Mouse (Mus musculus) hindbrain, embryonic 16.5 days (tissue): ENCODE data around the gene Capns2. TPM values are rescaled to one million over a fixed set of nuclear protein-coding genes. Genes with fewer than 3 reads are reported as not detected.
"Not testable (repeated sequence)": the region's sequence is repeated elsewhere in the genome, so short reads cannot be mapped to it uniquely, and the experiment has no call there.

Source experiments
- ATAC-seq: fragments of 200-750 bp; cut with Nextera tagmentation; 2 replicates; pipeline ENCODE4 v1.8.0; 2017; ENCODE audit warnings: moderate TSS enrichment, moderate library complexity
- H3K27ac ChIP-seq: fragments of 300-500 bp; sonication (generic); 2 replicates; pipeline ENCODE4 v1.5.1; 2014; ENCODE audit warnings: low read depth, mild to moderate bottlenecking, control low read depth, low read length, moderate library complexity
- H3K27me3 ChIP-seq: fragments of 300-500 bp; sonication (generic); replicated peaks from 2 replicates; pipeline ENCODE4 v1.6.1; 2014; ENCODE audit warnings: low read length; ENCODE audit not compliant: control insufficient read depth, insufficient read depth
- H3K36me3 ChIP-seq: fragments of 300-500 bp; sonication (generic); 2 replicates; pipeline ENCODE4 v1.6.1; 2014; ENCODE audit warnings: mild to moderate bottlenecking, low read length, moderate library complexity, mixed read lengths; ENCODE audit not compliant: control insufficient read depth, insufficient read depth
- H3K4me1 ChIP-seq: fragments of 300-500 bp; sonication (generic); 2 replicates; pipeline ENCODE4 v1.6.1; 2014; ENCODE audit warnings: low read depth, low read length; ENCODE audit not compliant: control insufficient read depth, insufficient read depth
- H3K4me2 ChIP-seq: fragments of 300-500 bp; sonication (generic); 2 replicates; pipeline ENCODE4 v1.6.1; 2014; ENCODE audit warnings: mild to moderate bottlenecking, low read length, control low read depth, moderate library complexity
- H3K4me3 ChIP-seq: fragments of 300-500 bp; sonication (generic); 2 replicates; pipeline ENCODE4 v1.5.1; 2014; ENCODE audit warnings: mild to moderate bottlenecking, low read length, control low read depth, moderate library complexity
- H3K9ac ChIP-seq: fragments of 300-500 bp; sonication (generic); 2 replicates; pipeline ENCODE4 v1.6.1; 2014; ENCODE audit warnings: low read depth, mild to moderate bottlenecking, control low read depth, low read length, moderate library complexity
- H3K9me3 ChIP-seq: fragments of 300-500 bp; sonication (generic); 2 replicates; pipeline ENCODE4 v1.6.1; 2014; ENCODE audit warnings: mild to moderate bottlenecking, low read length, moderate library complexity; ENCODE audit not compliant: control insufficient read depth
- WGBS: fragments of 180-500 bp; shearing (Covaris S2); extraction: QIAGEN DNeasy Blood & Tissue Kit; methylation state at CpG from one replicate; pipeline ENCODE4 v1.1.7; 2014; 5-methylcytosine and 5-hydroxymethylcytosine counted together
- polyA plus RNA-seq: library from polyadenylated mRNA; unstranded; fragments of >200 nt; fragmentation: Nextera tagmentation; extraction: Ambion mirVana; gene quantifications from 2 replicates; pipeline ENCODE4 v1.2.1, GENCODE M21; 2015

The Capns2 gene
- polyA plus RNA-seq, 1 experiment from 2014 or later: 0.46 TPM

- Histone ChIP-seq H3K27ac (no peak overlapping the region), H3K27me3 (no peaks in the 10 kb centered on the region), H3K36me3 (no peaks in the 10 kb centered on the region), H3K9ac (no peak overlapping the region), H3K4me3 (no peak overlapping the region), H3K4me2 (no peak overlapping the region), H3K9me3 (no peaks in the 10 kb centered on the region), H3K4me1 (peaks cover 4% of the 10 kb centered on the region)
- no peak for ATAC-seq
- WGBS: 53% methylated on average over 10 of the region's 10 CpGs
These were observed 29.0 kb upstream of the Capns2 start for GRCm38 (mm10) chr8:92872063-92872759.

- no peak overlapping the region for H3K27ac ChIP-seq
- no peaks in the 10 kb centered on the region for H3K4me1 ChIP-seq
- no peak overlapping the region for H3K4me3 ChIP-seq
- H3K9ac ChIP-seq: no peak overlapping the region
- 54% methylated on average over 10 of the region's 10 CpGs for WGBS
- no peaks in the 10 kb centered on the region for H3K9me3 ChIP-seq
- H3K36me3 ChIP-seq: no peaks in the 10 kb centered on the region
- H3K4me2 ChIP-seq: no peak overlapping the region
- no peaks in the 10 kb centered on the region for H3K27me3 ChIP-seq
- no peak for ATAC-seq
These were observed 25.4 kb upstream of the Capns2 start for GRCm38 (mm10) chr8:92875795-92876194.

GRCm38 (mm10) chr8:92881247-92881646 lies 20.0 kb upstream of the Capns2 start:
- 73% methylated on average over 4 of the region's 4 CpGs for WGBS
- ATAC-seq: no peak

GRCm38 (mm10) chr8:92883771-92884170 lies 17.4 kb upstream of the Capns2 start:
- Histone ChIP-seq H3K4me1 (no peaks in the 10 kb centered on the region), H3K9ac (no peak overlapping the region), H3K9me3 (no peaks in the 10 kb centered on the region), H3K36me3 (no peaks in the 10 kb centered on the region), H3K4me2 (no peak overlapping the region), H3K27ac (no peak overlapping the region), H3K4me3 (no peak overlapping the region), H3K27me3 (no peaks in the 10 kb centered on the region)
- 82% methylated on average over 2 of the region's 2 CpGs for WGBS
- no peak for ATAC-seq

More at GRCm38 (mm10) chr8:92881247-92881646, 20.0 kb upstream of the Capns2 start:
- Histone ChIP-seq H3K27ac (no peak overlapping the region), H3K4me1 (no peaks in the 10 kb centered on the region), H3K36me3 (no peaks in the 10 kb centered on the region), H3K9me3 (no peaks in the 10 kb centered on the region), H3K9ac (no peak overlapping the region), H3K4me2 (no peak overlapping the region), H3K4me3 (no peak overlapping the region), H3K27me3 (no peaks in the 10 kb centered on the region)

GRCm38 (mm10) chr8:92892216-92892615 lies 9.0 kb upstream of the Capns2 start:
- H3K4me3 ChIP-seq, H3K27me3 ChIP-seq, H3K27ac ChIP-seq, H3K4me2 ChIP-seq, ATAC-seq, H3K4me1 ChIP-seq, H3K36me3 ChIP-seq, H3K9ac ChIP-seq, H3K9me3 ChIP-seq: not testable (repeated sequence)
- 85% methylated on average over 3 of the region's 3 CpGs for WGBS

GRCm38 (mm10) chr8:92893870-92894269 lies 7.3 kb upstream of the Capns2 start:
- H3K36me3 ChIP-seq: no peaks in the 10 kb centered on the region
- no peak overlapping the region for H3K4me2 ChIP-seq
- 88% methylated on average over 2 of the region's 2 CpGs for WGBS
- no peaks in the 10 kb centered on the region for H3K27me3 ChIP-seq
- no peak overlapping the region for H3K9ac ChIP-seq
- H3K9me3 ChIP-seq: no peaks in the 10 kb centered on the region
- H3K27ac ChIP-seq: no peak overlapping the region
- no peaks in the 10 kb centered on the region for H3K4me1 ChIP-seq
- H3K4me3 ChIP-seq: no peak overlapping the region
- ATAC-seq: no peak

GRCm38 (mm10) chr8:92895053-92895452 lies 6.2 kb upstream of the Capns2 start:
- Histone ChIP-seq H3K36me3 (no peaks in the 10 kb centered on the region), H3K27ac (no peak overlapping the region), H3K27me3 (no peaks in the 10 kb centered on the region), H3K4me2 (no peak overlapping the region), H3K9ac (no peak overlapping the region), H3K9me3 (no peaks in the 10 kb centered on the region), H3K4me1 (no peaks in the 10 kb centered on the region), H3K4me3 (no peak overlapping the region)
- ATAC-seq: no peak
- 85% methylated on average over 7 of the region's 7 CpGs for WGBS

- H3K36me3 ChIP-seq: no peaks in the 10 kb centered on the region
- ATAC-seq: no peak
- H3K27ac ChIP-seq: no peak overlapping the region
- no peak overlapping the region for H3K9ac ChIP-seq
- no peaks in the 10 kb centered on the region for H3K9me3 ChIP-seq
- WGBS: 90% methylated on average over 1 of the region's 1 CpGs
- no peak overlapping the region for H3K4me2 ChIP-seq
- no peaks in the 10 kb centered on the region for H3K4me1 ChIP-seq
- no peak overlapping the region for H3K4me3 ChIP-seq
- H3K27me3 ChIP-seq: no peaks in the 10 kb centered on the region
These were observed 5.2 kb upstream of the Capns2 start for GRCm38 (mm10) chr8:92896056-92896455.

- ATAC-seq: no peak
- Histone ChIP-seq H3K4me2 (no peak overlapping the region), H3K4me1 (no peaks in the 10 kb centered on the region)
These were observed 4.6 kb upstream of the Capns2 start for GRCm38 (mm10) chr8:92896611-92897010.

More at GRCm38 (mm10) chr8:92896611-92897010, 4.6 kb upstream of the Capns2 start:
- Histone ChIP-seq H3K36me3 (no peaks in the 10 kb centered on the region), H3K9me3 (no peaks in the 10 kb centered on the region), H3K27me3 (no peaks in the 10 kb centered on the region), H3K4me3 (no peak overlapping the region), H3K9ac (no peak overlapping the region), H3K27ac (no peak overlapping the region)
- WGBS: 82% methylated on average over 5 of the region's 5 CpGs
